Mouse (Mus musculus) liver, adult 2 months (tissue): ENCODE data around the gene Serinc5.

Experiments
- CTCF ChIP-seq: fragments of 200-500 bp; IDR thresholded peaks from 2 replicates; pipeline ENCODE4 v1.5.1; 2011; ENCODE audit warnings: low read depth, low read length, control low read depth
- POLR2A ChIP-seq: fragments of 200-500 bp; IDR thresholded peaks from 2 replicates; pipeline ENCODE4 v1.6.1; 2011; ENCODE audit warnings: low read length, control low read depth; ENCODE audit not compliant: insufficient read depth; ENCODE audit errors: extremely low read depth

DNA sequence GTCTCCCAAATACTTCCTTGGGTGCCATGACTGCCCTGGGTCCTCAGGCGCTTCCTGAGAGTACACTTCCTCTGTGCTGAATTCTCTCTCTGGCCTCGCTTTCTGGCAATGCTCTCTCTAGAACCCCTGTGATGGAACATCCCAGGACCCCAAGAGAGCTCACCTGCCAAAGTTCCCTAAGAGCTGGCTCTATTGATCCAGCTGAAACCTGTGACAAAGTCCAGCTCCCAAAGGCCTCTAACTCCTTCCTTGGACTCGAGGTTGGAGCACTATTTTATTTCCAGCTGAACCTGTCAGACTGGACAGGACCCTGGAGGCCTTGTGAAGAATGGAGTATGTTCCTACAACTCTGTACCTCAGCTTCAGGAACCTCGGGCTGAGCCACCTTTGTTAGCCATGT, 86.2 kb downstream of the Serinc5 start:
- TF ChIP-seq CTCF (no peak), POLR2A (no peak)
